Mouse (Mus musculus) olfactory bulb, adult 2 months (tissue): ENCODE data around the gene Olfr1467.

ENCODE experiments used
- CTCF ChIP-seq: fragments of 200-500 bp; IDR thresholded peaks from 2 replicates; pipeline ENCODE4 v1.5.1; 2012; ENCODE audit warnings: low read depth, mild to moderate bottlenecking, low read length, moderate library complexity; ENCODE audit not compliant: insufficient read depth
- POLR2A ChIP-seq: fragments of 200-500 bp; IDR thresholded peaks from 2 replicates; pipeline ENCODE4 v1.6.1; 2012; ENCODE audit warnings: mild to moderate bottlenecking, low read depth, low read length, moderate library complexity; ENCODE audit not compliant: insufficient read depth

DNA sequence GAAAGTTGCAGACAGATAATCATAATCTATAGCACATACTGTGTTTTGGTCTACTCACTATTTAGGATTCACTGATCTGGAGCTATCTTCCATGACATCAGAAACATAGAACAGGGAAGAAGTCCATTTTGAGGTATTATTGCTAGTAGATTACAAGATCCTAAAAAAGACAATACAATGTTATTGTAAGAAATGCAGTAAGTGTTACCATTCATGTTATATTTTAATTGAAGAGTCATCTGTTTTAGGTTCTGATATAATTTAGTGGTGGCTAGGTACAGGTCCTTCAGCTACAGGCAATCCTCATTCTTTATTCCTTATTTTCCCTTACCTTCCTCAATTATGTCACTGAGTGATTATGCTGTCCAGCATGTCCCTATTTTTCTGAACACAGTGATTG lies 46.6 kb upstream of the Olfr1467 start, which contains the start of gene Olfr1465:
- TF ChIP-seq CTCF (no peak), POLR2A (no peak)
